ENCODE assay signal across 18 mouse cellular contexts in the genomic region with DNA sequence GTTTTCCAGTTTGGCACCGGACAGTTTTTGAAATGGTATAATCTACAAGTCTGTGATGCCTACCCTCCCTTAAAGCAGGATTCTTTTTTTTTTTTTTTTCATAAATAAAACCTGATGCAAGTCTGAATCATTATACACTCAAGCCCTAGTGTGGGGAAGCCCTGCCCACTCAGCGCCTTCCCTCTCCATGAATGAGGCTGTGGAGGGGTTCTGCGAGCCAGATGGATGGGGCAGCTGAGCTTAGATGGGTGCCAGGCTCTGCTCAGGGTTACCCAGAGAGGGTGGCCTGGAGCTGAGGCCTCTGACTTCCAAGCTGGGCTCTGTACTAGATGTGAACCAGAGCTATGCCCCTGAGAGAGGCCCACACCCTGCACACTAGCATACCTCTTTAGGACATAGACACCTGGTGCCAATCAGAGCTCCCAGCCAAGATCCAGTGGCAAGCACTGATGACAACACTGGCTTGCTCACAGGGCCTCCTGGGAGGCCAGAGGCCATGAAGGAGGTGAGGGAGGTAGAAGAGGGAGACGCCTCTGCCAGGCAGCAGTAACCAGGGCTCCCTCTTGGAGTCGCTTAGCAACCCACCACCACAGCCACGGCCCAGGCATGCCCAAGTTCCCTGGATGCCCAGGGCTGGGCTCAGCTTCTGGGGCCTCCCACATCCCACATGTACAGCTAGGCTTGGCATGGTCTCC. TPM values are rescaled to one million over a fixed set of nuclear protein-coding genes. Genes with fewer than 3 reads are reported as not detected.
DNase-seq lines count a peak whose midpoint lies in the region; ATAC-seq lines count a peak whose summit lies in the region.
"Had no signal": no experiment of that assay in that cellular context is flagged by ENCODE, and none has a peak within 500 bp of the region (broad histone marks: within the 10 kb centered on the region; RNA-seq: fewer than 3 reads in every experiment).

No protein-coding gene starts in this region.

- peak; percentile 41; the same call in 1 of the 2 replicates for ATAC-seq in embryonic facial prominence, embryonic 14.5 days (ENCODE audit: low read depth)
- ATAC-seq: intestine, embryonic 15.5 days had no signal

- no peak overlapping the region for H3K4me2 ChIP-seq in embryonic facial prominence, embryonic 14.5 days (ENCODE audit: low read depth, low read length)
- H3K4me2 ChIP-seq: intestine, embryonic 15.5 days; liver, embryonic 11.5 days; lung, embryonic 14.5 days had no signal

- peaks cover 19% of the 10 kb centered on the region; the same call in 1 of the 2 replicates for H3K4me1 ChIP-seq in embryonic facial prominence, embryonic 14.5 days (ENCODE audit: control insufficient read depth, insufficient read depth, low read length)
- H3K4me1 ChIP-seq in embryonic facial prominence, embryonic 10.5 days: peaks cover 21% of the 10 kb centered on the region

- no peaks in the 10 kb centered on the region for H3K9me3 ChIP-seq in embryonic facial prominence, embryonic 14.5 days (ENCODE audit: control insufficient read depth, low read length)
- no peaks in the 10 kb centered on the region for H3K9me3 ChIP-seq in embryonic facial prominence, embryonic 10.5 days
- H3K9me3 ChIP-seq: intestine, embryonic 15.5 days had no signal

- no peak overlapping the region for H3K4me3 ChIP-seq in embryonic facial prominence, embryonic 14.5 days (ENCODE audit: low read depth, low read length)
- no peak overlapping the region for H3K4me3 ChIP-seq in embryonic facial prominence, embryonic 10.5 days
- H3K4me3 ChIP-seq: intestine, embryonic 15.5 days had no signal

- peak; percentile 42 for DNase-seq in embryonic facial prominence, embryonic 14.5 days (ENCODE audit: low spot score)
- no peak for DNase-seq in embryonic facial prominence, embryonic 10.5 days (ENCODE audit: low spot score)
- DNase-seq in layer of hippocampus, adult 18-20 months (ENCODE audit: low spot score in 2 of 2): peak; percentile 68
- DNase-seq in layer of hippocampus, adult 9-10 months (ENCODE audit: low spot score): no peak
- peak; percentile 51 for DNase-seq in right cerebral cortex, postnatal 14 days
- no peak for DNase-seq in right cerebral cortex, adult 18-20 months
- DNase-seq in right cerebral cortex, postnatal 25 days: peak; percentile 61
- no peak for DNase-seq in left cerebral cortex, postnatal 14 days (ENCODE audit: low spot score in 2 of 2)
- DNase-seq: adrenal gland, adult 8-10 months; B cell, adult 2 months; cerebellum, postnatal 14 days; heart, adult 18-20 months; layer of hippocampus, adult 9-11 months; lung, embryonic 14.5 days; thymus, adult 2 months had no signal

- 0 out of 2 replicates have a peak overlapping the region, but pooled peaks have one; percentile 1 for H3K9ac ChIP-seq in embryonic facial prominence, embryonic 14.5 days (ENCODE audit: low read depth, low read length)
- H3K9ac ChIP-seq: intestine, embryonic 15.5 days; lung, embryonic 14.5 days had no signal

- peaks cover 44% of the 10 kb centered on the region for H3K27me3 ChIP-seq in embryonic facial prominence, embryonic 14.5 days (replicated peaks; ENCODE audit: control insufficient read depth, insufficient read depth, low read length)
- H3K27me3 ChIP-seq in embryonic facial prominence, embryonic 10.5 days (replicated peaks; ENCODE audit: low read depth, poor library complexity, severe bottlenecking): peaks cover 98% of the 10 kb centered on the region

- WGBS in embryonic facial prominence, embryonic 14.5 days: 68% methylated on average over 6 of the region's 6 CpGs
- 78% methylated on average over 6 of the region's 6 CpGs for WGBS in embryonic facial prominence, embryonic 10.5 days

- no peak overlapping the region for H3K27ac ChIP-seq in embryonic facial prominence, embryonic 14.5 days (replicated peaks; ENCODE audit: low read depth, low read length)
- no peak overlapping the region for H3K27ac ChIP-seq in embryonic facial prominence, embryonic 10.5 days (replicated peaks)
- H3K27ac ChIP-seq: intestine, embryonic 15.5 days had no signal

- intact Hi-C loops in left cerebral cortex, postnatal 14 days (cut with DNase I): no loop called here

- H3K36me3 ChIP-seq in embryonic facial prominence, embryonic 14.5 days (ENCODE audit: control insufficient read depth, insufficient read depth, low read length): no peaks in the 10 kb centered on the region
- H3K36me3 ChIP-seq in embryonic facial prominence, embryonic 10.5 days (replicated peaks): no peaks in the 10 kb centered on the region
- H3K36me3 ChIP-seq: intestine, embryonic 15.5 days had no signal

RNA-seq across cellular contexts. Expression of gene Foxo6, which starts 15.1 kb away (rescaled TPM):
- polyA plus RNA-seq in embryonic facial prominence, embryonic 14.5 days (2014; fragmentation: Nextera tagmentation; extraction: Ambion mirVana): 0.47 and 0.72 TPM in 2 replicates
- polyA plus RNA-seq in embryonic facial prominence, embryonic 10.5 days (2016; fragmentation: Nextera tagmentation; extraction: Ambion mirVana): 0.05 and 0.21 TPM in 2 replicates
- 10 to 100 TPM; 40.7 to 40.9 TPM for total RNA-seq in layer of hippocampus, adult 18-20 months (2021)
- total RNA-seq in left cerebral cortex, postnatal 14 days (2021): 10 to 100 TPM; 14.7 to 22.4 TPM
- total RNA-seq: megakaryocyte, adult 5-6 weeks had no signal

Comparison
In these comparisons a context has a peak if more than half of its experiments do, and no peak if none do; other contexts are left out.
1. DNase-seq: peak in embryonic facial prominence, embryonic 14.5 days (single experiment), layer of hippocampus, adult 18-20 months (2 of 2), right cerebral cortex, postnatal 14 days (single experiment) and right cerebral cortex, postnatal 25 days (single experiment); none in embryonic facial prominence, embryonic 10.5 days (single experiment), layer of hippocampus, adult 9-10 months (single experiment), right cerebral cortex, adult 18-20 months (single experiment) and left cerebral cortex, postnatal 14 days (0 of 2).